Mouse (Mus musculus) spleen, adult 2 months (tissue): ENCODE data around the gene Crls1. TPM values are rescaled to one million over a fixed set of nuclear protein-coding genes. Genes with fewer than 3 reads are reported as not detected.

Experiments used
- DNase-seq, 2 experiments: peaks; one replicate each; pipeline versions ENCODE4 v3.0.0 to v3.0.0-alpha.2; 2012 to 2021; ENCODE audit warnings: low spot score in 2 of 2, low read depth in 1 of 2
- H3K27ac ChIP-seq: fragments of 200-500 bp; 2 replicates; pipeline ENCODE4 v1.5.1; 2012; ENCODE audit warnings: low read length, inconsistent platforms; ENCODE audit not compliant: insufficient read depth
- H3K27me3 ChIP-seq: fragments of 200-500 bp; 2 replicates; pipeline ENCODE4 v1.6.1; 2012; ENCODE audit warnings: mild to moderate bottlenecking, moderate library complexity, low read length, inconsistent platforms; ENCODE audit not compliant: control insufficient read depth, insufficient read depth
- H3K36me3 ChIP-seq: fragments of 200-500 bp; 2 replicates; pipeline ENCODE4 v1.6.1; 2012; ENCODE audit warnings: mild to moderate bottlenecking, low read length, inconsistent platforms; ENCODE audit not compliant: control insufficient read depth, insufficient read depth
- H3K4me1 ChIP-seq: fragments of 200-500 bp; 2 replicates; pipeline ENCODE4 v1.6.1; 2011; ENCODE audit warnings: inconsistent platforms; ENCODE audit not compliant: control insufficient read depth, insufficient read depth, insufficient read length
- H3K4me3 ChIP-seq: fragments of 200-500 bp; 2 replicates; pipeline ENCODE4 v1.5.1; 2011; ENCODE audit warnings: mild to moderate bottlenecking, inconsistent platforms; ENCODE audit not compliant: insufficient read depth, insufficient read length; ENCODE audit errors: extremely low read depth
- CTCF ChIP-seq: fragments of 200-500 bp; IDR thresholded peaks from 2 replicates; pipeline ENCODE4 v1.5.1; 2011; ENCODE audit warnings: mild to moderate bottlenecking, inconsistent platforms; ENCODE audit not compliant: insufficient read depth, insufficient read length, insufficient replicate concordance; ENCODE audit errors: extremely low read depth
- POLR2A ChIP-seq: fragments of 200-500 bp; IDR thresholded peaks from 2 replicates; pipeline ENCODE4 v1.6.1; 2011; ENCODE audit warnings: low read depth, low read length, inconsistent platforms
- WGBS: fragments of 180-500 bp; shearing (Covaris S2); methylation state at CpG from one replicate; pipeline ENCODE4 v1.1.7; 2018; 5-methylcytosine and 5-hydroxymethylcytosine counted together
- polyA plus RNA-seq: library from polyadenylated mRNA; depleted of rRNA; stranded (reverse); fragments of >200 nt; gene quantifications from 2 replicates; pipeline ENCODE4 v1.2.3, GENCODE M21; 2012; rRNA removed

Gene Crls1
- polyA plus RNA-seq, 1 experiment: 10.3 TPM

- Histone ChIP-seq H3K36me3 (no peaks in the 10 kb centered on the region), H3K4me1 (no peaks in the 10 kb centered on the region), H3K4me3 (no peak overlapping the region), H3K27me3 (no peaks in the 10 kb centered on the region), H3K27ac (no peak overlapping the region)
- WGBS: 35% methylated on average over 3 of the region's 3 CpGs
- peak in 1 of 2 experiments; percentile 9 for DNase-seq
- TF ChIP-seq POLR2A (no peak), CTCF (peak; percentile 13; the same call in 1 of the 2 replicates)
Measured at GRCm38 (mm10) chr2:132903498-132903897, 57.0 kb downstream of the Crls1 start.

GRCm38 (mm10) chr2:132904961-132905360 lies 58.5 kb downstream of the Crls1 start:
- no peak for TF ChIP-seq CTCF
- TF ChIP-seq POLR2A: no peak
- 71% methylated on average over 2 of the region's 2 CpGs for WGBS
- Histone ChIP-seq H3K27me3 (no peaks in the 10 kb centered on the region), H3K27ac (no peak overlapping the region), H3K4me1 (no peaks in the 10 kb centered on the region), H3K36me3 (no peaks in the 10 kb centered on the region), H3K4me3 (no peak overlapping the region)
- DNase-seq: no peak

GRCm38 (mm10) chr2:132906763-132907162 lies 60.3 kb downstream of the Crls1 start:
- no peak for TF ChIP-seq CTCF
- no peak for TF ChIP-seq POLR2A
- Histone ChIP-seq H3K4me1 (no peaks in the 10 kb centered on the region), H3K27ac (no peak overlapping the region), H3K27me3 (no peaks in the 10 kb centered on the region), H3K4me3 (no peak overlapping the region), H3K36me3 (no peaks in the 10 kb centered on the region)
- peak in 1 of 2 experiments; percentile 11 for DNase-seq
- WGBS: 25% methylated on average over 8 of the region's 8 CpGs

- no peaks in the 10 kb centered on the region for H3K27me3 ChIP-seq
- WGBS: 69% methylated on average over 1 of the region's 1 CpGs
Measured at GRCm38 (mm10) chr2:132914785-132915184, 68.3 kb downstream of the Crls1 start.

More at GRCm38 (mm10) chr2:132914785-132915184, 68.3 kb downstream of the Crls1 start:
- Histone ChIP-seq H3K4me3 (no peak overlapping the region), H3K36me3 (no peaks in the 10 kb centered on the region), H3K27ac (no peak overlapping the region), H3K4me1 (no peaks in the 10 kb centered on the region)
- TF ChIP-seq CTCF (no peak), POLR2A (no peak)
- DNase-seq: no peak

Other genes starting within 250 kb of the Crls1 start
- 12.7 TPM in 2 replicates for gene Shld1, start 159.7 kb upstream of the Crls1 start, polyA plus RNA-seq
- gene Chgb, start 65.4 kb upstream of the Crls1 start, polyA plus RNA-seq: not detected in 2 replicates
- gene Trmt6, start 30.6 kb upstream of the Crls1 start, polyA plus RNA-seq: 2.7 and 3.4 TPM in 2 replicates
- gene Mcm8, start 30.5 kb upstream of the Crls1 start, polyA plus RNA-seq: 0.90 and 0.91 TPM in 2 replicates
- gene Lrrn4, start 34.2 kb downstream of the Crls1 start, polyA plus RNA-seq: 2.0 and 2.7 TPM in 2 replicates
- gene Fermt1, start 99.2 kb downstream of the Crls1 start, polyA plus RNA-seq: 0.02 TPM in 2 replicates